8 mouse cellular contexts compared by ENCODE assay signal in genomic region chr8:44025926-44026325, GRCm38 (mm10).
DNase-seq lines count a peak whose midpoint lies in the region; ATAC-seq lines count a peak whose summit lies in the region.

No protein-coding gene starts in this region.

- no peak overlapping the region for H3K4me2 ChIP-seq in neural tube, embryonic 11.5 days (ENCODE audit: low read depth)

- H3K9me3 ChIP-seq in neural tube, embryonic 11.5 days (ENCODE audit: control insufficient read depth, low read length) = no peaks in the 10 kb centered on the region

- WGBS in neural tube, embryonic 11.5 days = 30% methylated on average over 3 of the region's 3 CpGs

- H3K4me3 ChIP-seq in neural tube, embryonic 11.5 days (ENCODE audit: low read depth, low read length) = no peak overlapping the region

- DNase-seq in gastrocnemius, postnatal 10 days = peak; percentile 40
- DNase-seq in gastrocnemius, postnatal 25 days = no peak
- DNase-seq in ovary, postnatal 10 days (ENCODE audit: low spot score) = peak; percentile 7
- no peak for DNase-seq in ovary, adult 18-20 months (ENCODE audit: low spot score)
- peak; percentile 30 for DNase-seq in cerebellum, adult 8-10 months
- peak; percentile 26 to 82 for DNase-seq in kidney, postnatal 36 days
- peak; percentile 43 for DNase-seq in neural tube, embryonic 11.5 days (ENCODE audit: low spot score)
- DNase-seq in T-cell, adult 2 months (ENCODE audit: low spot score) = no peak

- ATAC-seq in neural tube, embryonic 11.5 days (ENCODE audit: insufficient read depth, low FRiP score, low TSS enrichment) = no peak

- no peak overlapping the region for H3K9ac ChIP-seq in neural tube, embryonic 11.5 days (ENCODE audit: low read length)

- no peaks in the 10 kb centered on the region for H3K36me3 ChIP-seq in neural tube, embryonic 11.5 days (ENCODE audit: control insufficient read depth, insufficient read depth, low read length)

- H3K4me1 ChIP-seq in neural tube, embryonic 11.5 days (ENCODE audit: control insufficient read depth, insufficient read depth, low read length) = no peaks in the 10 kb centered on the region

- no peaks in the 10 kb centered on the region for H3K27me3 ChIP-seq in neural tube, embryonic 11.5 days (ENCODE audit: control insufficient read depth, insufficient read depth, low read length)

- no peak overlapping the region for H3K27ac ChIP-seq in neural tube, embryonic 11.5 days (ENCODE audit: low read depth, low read length)

Comparison
In these comparisons a context has a peak if more than half of its experiments do, and no peak if none do; other contexts are left out.
1. DNase-seq: peak in gastrocnemius, postnatal 10 days (single experiment), ovary, postnatal 10 days (single experiment), cerebellum, adult 8-10 months (single experiment), kidney, postnatal 36 days (2 of 2) and neural tube, embryonic 11.5 days (single experiment); none in gastrocnemius, postnatal 25 days (single experiment), ovary, adult 18-20 months (single experiment) and T-cell, adult 2 months (single experiment).